Mouse (Mus musculus) midbrain, postnatal 0 days (tissue): ENCODE results near the gene Ptgr1. TPM values are rescaled to one million over a fixed set of nuclear protein-coding genes. Genes with fewer than 3 reads are reported as not detected.

Source experiments
- ATAC-seq: fragments of 200-750 bp; cut with Nextera tagmentation; 2 replicates; pipeline ENCODE4 v1.8.0; 2017; ENCODE audit warnings: moderate number of reproducible peaks, mild to moderate bottlenecking, moderate TSS enrichment, moderate library complexity; ENCODE audit not compliant: low FRiP score
- DNase-seq: peaks from one replicate; pipeline ENCODE4 v3.0.0-alpha.2; 2015; ENCODE audit warnings: low spot score
- H3K27ac ChIP-seq: fragments of 300-500 bp; sonication (generic); 2 replicates; pipeline ENCODE4 v1.5.1; 2014; ENCODE audit warnings: low read depth, mild to moderate bottlenecking, low read length, mixed read lengths
- H3K27me3 ChIP-seq: fragments of 300-500 bp; sonication (generic); 2 replicates; pipeline ENCODE4 v1.6.1; 2014; ENCODE audit warnings: low read length, control low read depth, mixed read lengths; ENCODE audit not compliant: insufficient read depth
- H3K36me3 ChIP-seq: fragments of 300-500 bp; sonication (generic); 2 replicates; pipeline ENCODE4 v1.6.1; 2014; ENCODE audit warnings: low read length, control low read depth, mixed read lengths; ENCODE audit not compliant: insufficient read depth
- H3K4me1 ChIP-seq: fragments of 300-500 bp; sonication (generic); 2 replicates; pipeline ENCODE4 v1.6.1; 2014; ENCODE audit warnings: mild to moderate bottlenecking, control low read depth, antibody characterized with exemption, low read length, mixed read lengths; ENCODE audit not compliant: insufficient read depth
- H3K4me2 ChIP-seq: fragments of 300-500 bp; sonication (generic); 2 replicates; pipeline ENCODE4 v1.6.1; 2014; ENCODE audit warnings: low read depth, mild to moderate bottlenecking, low read length, mixed read lengths; ENCODE audit not compliant: poor library complexity, severe bottlenecking
- H3K4me3 ChIP-seq: fragments of 300-500 bp; sonication (generic); 2 replicates; pipeline ENCODE4 v1.5.1; 2014; ENCODE audit warnings: low read depth, mild to moderate bottlenecking, low read length, moderate library complexity
- H3K9ac ChIP-seq: fragments of 300-500 bp; sonication (generic); replicated peaks from 2 replicates; pipeline ENCODE4 v1.6.1; 2014; ENCODE audit warnings: mild to moderate bottlenecking, low read length, moderate library complexity, mixed read lengths; ENCODE audit not compliant: poor library complexity, severe bottlenecking
- H3K9me3 ChIP-seq: fragments of 300-500 bp; sonication (generic); 2 replicates; pipeline ENCODE4 v1.6.1; 2016; ENCODE audit warnings: low read length, control low read depth
- CTCF ChIP-seq: IDR thresholded peaks from 2 replicates; pipeline ENCODE4 v1.5.1; 2016; ENCODE audit warnings: antibody characterized with exemption, mild to moderate bottlenecking
- WGBS: fragments of 180-500 bp; shearing (Covaris S2); extraction: QIAGEN DNeasy Blood & Tissue Kit; methylation state at CpG from one replicate; pipeline ENCODE4 v1.1.7; 2014; 5-methylcytosine and 5-hydroxymethylcytosine counted together
- polyA plus RNA-seq: library from polyadenylated mRNA; unstranded; fragments of >200 nt; fragmentation: Nextera tagmentation; extraction: Ambion mirVana; gene quantifications from 2 replicates; pipeline ENCODE4 v1.2.1, GENCODE M21; 2015
- total RNA-seq: library from RNA; depleted of rRNA; stranded (reverse); fragments of >200 nt; gene quantifications from 2 replicates; pipeline ENCODE4 v1.2.3, GENCODE M21; 2014; rRNA removed

Ptgr1 gene
- total RNA-seq: 1.9 and 3.4 TPM in 2 replicates
- polyA plus RNA-seq: 3.1 and 3.4 TPM in 2 replicates

DNA sequence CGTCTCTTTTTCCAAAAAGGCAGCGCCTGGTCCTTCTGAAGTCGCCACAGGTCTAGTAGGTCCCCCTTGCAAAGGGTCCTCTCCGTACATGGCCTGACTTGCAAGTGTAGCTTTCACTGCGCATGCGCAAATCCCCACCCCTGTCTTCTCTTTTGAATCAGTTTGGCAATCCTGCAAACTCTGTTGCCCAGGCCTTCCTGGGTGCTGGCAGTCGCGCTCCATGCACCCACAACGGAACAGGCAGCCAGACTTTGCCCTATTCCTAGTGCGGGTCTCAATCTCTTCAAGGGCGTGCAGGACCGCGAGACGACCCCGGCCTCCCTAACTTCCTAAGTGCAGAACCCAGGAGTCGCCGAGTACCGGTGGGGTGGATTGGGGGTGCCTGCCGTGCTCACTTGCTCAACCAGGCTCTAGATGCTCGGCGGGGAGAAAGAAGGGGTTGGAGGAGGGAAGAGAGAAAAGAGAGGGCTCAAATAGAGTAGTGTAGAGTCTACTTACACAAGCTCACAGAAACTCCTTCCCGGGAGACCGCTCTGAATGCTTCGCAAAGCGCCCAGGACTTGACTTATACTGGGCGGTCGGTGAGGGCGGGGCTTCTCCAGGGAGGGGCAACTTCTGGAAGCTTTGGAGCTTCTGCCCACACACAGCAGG is at the start of gene Ptgr1:
Gene Ptgr1 (minus strand): TSS at position 580 of the 651 bp plus-strand sequence.
- Histone ChIP-seq H3K4me2 (peak within 1 kb of the TSS; percentile 95), H3K9me3 (no peaks in the 10 kb centered on the region), H3K36me3 (no peaks in the 10 kb centered on the region), H3K27me3 (0 out of 2 replicates have a peak, but pooled peaks cover 4% of the 10 kb centered on the region), H3K9ac (peak within 1 kb of the TSS; percentile 48; the same call in 1 of the 2 replicates), H3K27ac (no peak within 1 kb of the TSS), H3K4me1 (no peaks in the 10 kb centered on the region), H3K4me3 (peak within 1 kb of the TSS; percentile 48)
- under 1% methylated on average over 28 of the region's 28 CpGs for WGBS
- DNase-seq (peak; percentile 87), ATAC-seq (peak; percentile 39; the same call in 1 of the 2 replicates)
- no peak for TF ChIP-seq CTCF

DNA sequence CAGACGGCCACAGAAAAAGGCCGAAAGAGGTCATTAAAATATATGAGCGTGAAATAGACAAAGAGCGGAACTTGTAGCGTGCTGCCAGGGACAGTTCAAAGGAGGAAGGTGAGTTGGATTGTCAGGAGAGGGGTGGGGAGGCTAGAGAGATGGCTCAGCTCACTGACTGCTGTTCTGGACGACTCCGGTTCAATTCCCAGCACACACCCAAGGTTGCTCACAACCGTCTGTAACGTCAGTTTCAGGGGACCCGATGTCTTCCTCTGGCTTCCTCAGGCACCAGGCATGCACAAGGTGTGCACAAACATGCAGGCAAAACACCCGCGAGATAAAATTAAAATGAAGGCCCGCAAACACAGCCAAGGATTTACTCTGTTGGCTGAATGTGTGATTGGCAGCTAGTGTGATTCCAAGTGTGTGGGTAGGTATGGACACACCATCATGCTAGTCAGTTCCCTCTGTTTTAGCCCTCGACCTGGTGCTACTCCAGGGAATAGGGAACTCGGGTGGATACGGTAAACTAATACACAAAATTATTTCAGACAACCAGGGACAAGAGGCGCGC is 48.9 kb upstream of the Ptgr1 start:
- ATAC-seq: peak; percentile 59

DNA sequence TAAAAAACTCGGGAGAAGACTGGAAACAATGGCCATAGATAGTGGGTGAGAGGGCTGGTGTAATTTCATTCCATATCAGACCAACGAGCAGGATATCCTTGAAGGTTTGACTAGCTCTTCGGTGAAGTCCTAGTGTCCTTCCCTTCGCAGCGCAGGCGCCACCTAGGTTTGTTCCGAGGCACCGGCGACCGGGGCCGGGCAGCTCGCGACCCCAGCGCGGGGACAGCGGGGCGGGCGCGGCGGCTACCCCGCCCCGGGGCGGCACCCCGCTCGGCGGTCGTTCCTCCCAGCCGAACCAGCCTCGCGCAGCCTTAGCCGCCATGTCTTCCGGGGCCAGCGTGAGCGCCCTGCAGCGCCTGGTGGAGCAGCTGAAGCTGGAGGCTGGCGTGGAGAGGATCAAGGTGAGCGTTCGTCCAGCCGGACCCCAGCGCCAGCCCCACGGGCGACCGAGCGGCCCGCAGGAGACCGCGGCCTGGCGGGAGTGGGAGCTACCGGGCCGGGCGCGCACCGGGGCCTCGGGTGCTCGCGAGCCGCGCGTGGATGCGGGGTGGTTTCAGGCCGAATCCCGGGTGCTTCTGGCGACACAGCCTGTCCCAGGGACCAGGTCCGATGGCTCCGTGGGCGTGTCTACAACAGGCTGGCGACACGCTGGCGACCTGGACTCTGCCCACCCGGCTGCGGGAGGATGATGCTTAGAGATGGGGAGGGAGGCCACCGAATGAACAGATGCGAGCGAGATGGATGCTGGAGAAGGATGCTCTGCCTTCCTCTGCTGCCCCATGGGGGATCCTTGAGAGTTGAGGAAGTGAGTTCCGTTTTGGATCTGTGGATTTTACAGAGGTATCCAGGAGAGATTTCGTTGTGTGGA is 48.2 kb upstream of the Ptgr1 start, which contains the start of gene Gng10:
Gene Gng10 (plus strand): TSS at position 171 of the 868 bp plus-strand sequence.
- DNase-seq: peak; percentile 67
- TF ChIP-seq CTCF: peak; percentile 33

More for the DNA sequence above, 48.9 kb upstream of the Ptgr1 start:
- 51% methylated on average over 18 of the region's 18 CpGs for WGBS
- H3K9me3 ChIP-seq: no peaks in the 10 kb centered on the region
- peaks cover 14% of the 10 kb centered on the region for H3K36me3 ChIP-seq
- peak overlapping the region; percentile 58 for H3K4me2 ChIP-seq
- H3K27me3 ChIP-seq: no peaks in the 10 kb centered on the region
- H3K4me1 ChIP-seq: peaks cover 7% of the 10 kb centered on the region; the same call in 1 of the 2 replicates
- H3K9ac ChIP-seq: peak overlapping the region; percentile 94
- peak; percentile 2 for DNase-seq
- TF ChIP-seq CTCF: no peak
- peak overlapping the region; percentile 96 for H3K27ac ChIP-seq
- peak overlapping the region; percentile 81 for H3K4me3 ChIP-seq

DNA sequence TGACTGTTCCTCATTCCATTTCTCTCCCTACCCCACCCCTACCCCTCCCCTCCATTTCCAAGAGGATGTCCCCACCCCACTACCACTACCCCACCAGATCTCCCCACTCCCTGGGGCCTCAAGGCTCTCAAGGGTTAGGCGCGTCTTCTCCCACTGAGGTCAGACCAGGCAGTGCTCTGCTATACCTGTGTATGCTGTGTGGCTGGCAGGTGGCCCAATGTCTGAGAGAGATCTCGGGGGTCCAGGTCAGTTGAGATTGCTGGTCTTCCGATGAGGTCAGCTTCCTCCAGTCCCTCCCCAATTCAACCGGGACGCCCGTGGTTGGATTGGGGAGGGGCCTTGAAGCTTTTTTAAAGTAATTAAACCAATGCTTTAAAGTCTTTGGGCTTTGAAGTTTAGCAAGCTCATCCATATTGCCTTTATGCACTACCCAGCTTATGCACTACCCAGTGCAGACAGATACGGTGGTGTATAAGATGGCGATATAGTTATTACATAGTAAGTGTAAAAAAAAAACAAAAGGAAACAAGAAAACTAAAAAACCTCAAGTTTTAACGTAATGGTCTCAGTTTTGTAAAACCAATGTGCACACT is 47.5 kb upstream of the Ptgr1 start:
- H3K9me3 ChIP-seq: no peaks in the 10 kb centered on the region
- H3K36me3 ChIP-seq: peaks cover 1% of the 10 kb centered on the region; the same call in 1 of the 2 replicates
- peak overlapping the region; percentile 96 for H3K27ac ChIP-seq
- DNase-seq (no peak), ATAC-seq (0 out of 2 replicates have a peak, but pooled peaks have one; percentile 8)
- TF ChIP-seq CTCF: no peak
- peak overlapping the region; percentile 94; the same call in 1 of the 2 replicates for H3K9ac ChIP-seq
- WGBS: 71% methylated on average over 10 of the region's 10 CpGs
- peak overlapping the region; percentile 81 for H3K4me3 ChIP-seq
- no peaks in the 10 kb centered on the region for H3K27me3 ChIP-seq
- peak overlapping the region; percentile 58 for H3K4me2 ChIP-seq
- H3K4me1 ChIP-seq: peaks cover 7% of the 10 kb centered on the region; the same call in 1 of the 2 replicates

More for the DNA sequence above, 48.2 kb upstream of the Ptgr1 start, which contains the start of gene Gng10:
- Histone ChIP-seq H3K27ac (peak within 1 kb of the TSS; percentile 96), H3K27me3 (no peaks in the 10 kb centered on the region), H3K36me3 (peaks cover 8% of the 10 kb centered on the region), H3K4me3 (peak within 1 kb of the TSS; percentile 81), H3K9me3 (no peaks in the 10 kb centered on the region), H3K9ac (peak within 1 kb of the TSS; percentile 94), H3K4me2 (peak within 1 kb of the TSS; percentile 58), H3K4me1 (peaks cover 7% of the 10 kb centered on the region; the same call in 1 of the 2 replicates)
- WGBS: 5% methylated on average over 76 of the region's 76 CpGs
- peak; percentile 87 for ATAC-seq

DNA sequence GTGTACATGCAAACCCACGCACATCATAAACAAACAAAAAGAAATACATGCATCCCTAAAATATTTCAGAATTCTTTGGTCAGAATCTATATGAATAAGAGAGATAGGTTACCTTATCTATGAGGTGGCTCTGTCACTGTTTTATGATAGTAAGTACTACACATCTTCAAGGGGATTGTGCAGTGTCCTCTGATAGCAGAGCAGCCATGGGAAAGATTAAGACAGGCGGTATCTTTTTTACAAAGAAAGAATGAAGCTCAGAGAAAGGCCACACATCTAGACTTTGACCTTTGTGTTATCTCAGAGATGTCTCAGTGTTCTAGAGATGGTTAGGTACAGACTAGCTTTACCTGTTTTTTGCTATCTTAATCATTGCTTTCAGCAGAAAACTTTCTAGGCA is 30.0 kb upstream of the Ptgr1 start:
- Histone ChIP-seq H3K9me3 (no peaks in the 10 kb centered on the region), H3K9ac (no peak overlapping the region), H3K27me3 (no peaks in the 10 kb centered on the region), H3K36me3 (peaks cover 17% of the 10 kb centered on the region), H3K4me2 (no peak overlapping the region), H3K4me1 (no peaks in the 10 kb centered on the region), H3K27ac (no peak overlapping the region), H3K4me3 (no peak overlapping the region)
- no peak for TF ChIP-seq CTCF
- ATAC-seq: no peak
- no peak for DNase-seq
- 89% methylated on average over 2 of the region's 2 CpGs for WGBS
